Mouse (Mus musculus) kidney, postnatal 36 days (tissue): ENCODE data around the gene Kcnn1.
A peak's percentile ranks its signal among the peaks of the same experiment; 100 is the strongest.

Experiments
- DNase-seq, 2 experiments: peaks; one replicate each; pipeline ENCODE4 v3.0.0; 2021 to 2022; ENCODE audit warnings: mixed read lengths in 2 of 2

Kcnn1 gene

GRCm38 (mm10) chr8:70866001-70866520 is 3.0 kb upstream of the Kcnn1 start:
- no peak for DNase-seq

DNA sequence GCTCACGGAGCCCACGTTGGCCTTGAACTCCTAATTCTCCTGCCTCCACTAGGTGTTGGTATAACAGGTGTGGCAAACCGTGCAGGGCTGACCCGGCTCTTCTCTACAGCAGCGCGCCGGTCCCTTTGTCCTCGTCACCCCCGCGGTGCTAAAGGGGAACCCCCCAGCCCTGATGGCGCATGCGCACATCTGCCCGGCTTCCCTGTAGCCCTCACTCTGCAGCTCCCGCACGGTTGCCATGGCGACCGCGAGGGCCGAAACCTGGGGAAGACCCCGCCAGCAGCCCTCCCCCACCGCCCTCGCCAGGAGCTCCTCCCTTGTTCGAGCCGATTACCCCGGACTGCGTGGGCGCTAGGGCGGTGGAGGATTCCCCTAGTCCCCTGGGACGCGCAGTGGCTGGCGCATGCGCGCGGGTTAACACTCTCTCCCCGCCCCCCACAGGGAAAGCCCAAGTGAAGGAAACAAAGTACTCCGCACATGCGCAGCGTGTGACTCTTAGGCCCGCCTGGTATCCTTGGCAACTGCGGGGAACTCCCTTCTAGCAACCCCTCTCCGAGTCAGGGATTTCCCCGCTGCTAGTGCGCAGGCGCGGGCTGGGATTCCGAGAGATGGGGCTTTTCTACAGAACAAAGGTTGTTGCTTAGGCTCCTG is 2.4 kb upstream of the Kcnn1 start:
- peak; percentile 99 to 100 for DNase-seq

DNA sequence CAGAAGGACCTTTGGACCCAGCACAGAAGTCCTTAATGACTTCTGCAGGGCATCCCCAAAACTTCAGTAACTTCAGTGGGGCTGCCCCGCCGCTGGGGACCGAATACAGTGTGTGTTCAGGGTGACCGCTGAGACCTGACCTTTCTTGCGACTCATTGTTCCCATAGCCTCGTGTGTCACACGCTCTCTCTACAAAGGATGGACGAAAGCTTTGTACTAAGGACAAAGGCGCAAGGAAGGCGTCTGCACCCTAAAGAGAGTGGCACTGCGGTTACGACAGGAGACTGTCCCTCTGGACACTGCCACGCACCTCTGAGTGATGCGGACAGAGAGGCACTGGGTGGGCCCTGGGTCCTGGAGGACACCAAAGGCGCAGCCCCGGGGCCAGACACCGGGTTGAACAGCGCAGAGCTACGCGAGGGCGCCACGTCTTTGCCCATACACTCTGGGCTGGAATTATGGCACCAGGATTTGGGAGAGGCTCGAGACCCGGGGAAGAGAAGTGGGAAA is 1.7 kb upstream of the Kcnn1 start:
- DNase-seq, result peak in 1 of 2 experiments; percentile 25

- peak in 1 of 2 experiments; percentile 55 for DNase-seq
These were observed 1.1 kb upstream of the Kcnn1 start for GRCm38 (mm10) chr8:70863956-70864711.

GRCm38 (mm10) chr8:70857516-70857915 is 5.5 kb downstream of the Kcnn1 start:
- DNase-seq, result no peak

- DNase-seq, result peak; percentile 83 to 92
These were observed 6.4 kb downstream of the Kcnn1 start for GRCm38 (mm10) chr8:70856541-70857197.

- DNase-seq, result no peak
These were observed 7.0 kb downstream of the Kcnn1 start for GRCm38 (mm10) chr8:70856028-70856427.

- DNase-seq, result no peak
These were observed 9.2 kb downstream of the Kcnn1 start for GRCm38 (mm10) chr8:70853863-70854262.

DNA sequence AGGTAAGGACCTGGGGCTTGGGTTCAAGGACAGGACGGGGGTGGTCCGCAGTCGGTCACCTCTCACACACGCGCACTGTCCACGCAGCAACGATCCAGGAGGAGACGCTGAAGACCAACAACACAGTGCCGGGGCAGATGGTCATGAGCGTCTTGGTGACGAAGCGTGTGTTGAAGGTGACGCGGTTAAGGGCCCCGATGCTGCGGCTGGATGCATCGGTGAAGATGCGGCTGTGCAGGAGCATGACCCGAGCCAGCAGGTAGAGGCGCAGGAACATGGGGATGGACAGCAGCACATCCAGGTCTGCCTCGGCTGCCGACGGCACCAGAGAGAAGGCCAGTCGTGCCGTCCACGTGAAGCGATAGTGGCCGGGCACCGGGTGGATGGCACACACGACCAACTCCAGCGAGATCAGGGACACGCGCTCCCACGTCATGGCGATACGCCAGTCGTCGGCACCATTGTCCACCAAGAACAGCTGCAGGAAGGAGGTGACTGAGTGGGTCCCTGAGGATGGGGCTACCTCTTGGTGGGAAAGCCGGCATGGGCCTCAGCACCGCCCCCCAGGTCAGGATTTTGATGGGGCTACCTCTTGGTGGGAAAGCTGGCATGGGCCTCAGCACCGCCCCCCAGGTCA is 10.3 kb downstream of the Kcnn1 start:
- DNase-seq, result no peak

DNA sequence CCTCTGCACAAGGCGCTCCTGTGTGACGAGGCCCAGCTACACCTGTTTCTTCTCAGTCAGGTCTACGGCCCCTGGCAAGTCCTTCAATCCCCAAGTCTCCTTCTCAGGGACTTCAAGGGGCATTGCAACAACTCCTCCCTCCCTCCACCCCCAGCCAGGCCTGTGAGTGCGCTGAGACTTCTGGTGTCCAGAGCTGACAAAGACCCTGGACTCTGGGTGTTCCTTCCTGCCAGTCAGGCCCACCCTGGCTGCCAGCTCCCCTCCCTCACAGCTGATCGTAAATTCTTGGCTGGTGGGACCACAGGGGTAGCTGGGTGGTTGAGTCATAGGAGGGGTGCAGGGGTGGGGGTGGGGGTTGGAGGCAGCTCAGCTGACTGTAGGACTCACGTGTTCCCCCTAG is 11.2 kb downstream of the Kcnn1 start:
- DNase-seq, result no peak

GRCm38 (mm10) chr8:70850947-70851346 is 12.1 kb downstream of the Kcnn1 start:
- DNase-seq, result no peak

DNA sequence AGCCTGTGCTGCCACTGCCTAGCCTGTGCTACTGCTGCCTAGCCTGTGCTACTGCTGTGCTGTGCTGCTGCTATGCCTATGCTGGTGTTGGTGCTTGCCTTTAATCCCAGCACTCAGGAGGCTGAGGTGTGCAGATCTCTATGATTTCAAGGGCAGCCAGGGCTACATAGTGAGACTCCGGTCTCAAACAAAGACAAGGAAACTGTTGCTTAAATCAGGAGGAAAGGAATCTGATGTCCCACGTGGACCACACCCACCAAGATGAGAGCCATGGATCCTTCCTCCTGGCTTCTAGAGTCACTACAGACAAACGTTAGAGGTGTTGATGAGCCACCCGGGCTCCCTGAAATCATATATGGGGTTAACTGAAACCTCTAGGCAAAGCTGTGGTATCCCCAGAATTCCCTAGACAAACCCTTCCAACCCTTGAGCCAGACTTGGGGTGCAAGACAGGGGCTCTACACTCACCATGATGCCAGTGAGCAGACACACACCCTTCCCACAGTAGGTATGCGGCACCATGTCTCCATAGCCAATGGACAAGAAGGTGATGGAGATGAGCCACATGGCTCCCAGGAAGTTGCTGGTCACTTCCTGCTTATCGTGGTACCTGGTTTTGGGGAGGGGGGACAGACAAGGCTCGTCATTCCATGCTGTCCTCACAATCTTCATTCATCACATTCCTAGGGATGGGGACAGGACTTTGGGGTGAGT is 12.8 kb downstream of the Kcnn1 start:
- DNase-seq, result no peak

DNA sequence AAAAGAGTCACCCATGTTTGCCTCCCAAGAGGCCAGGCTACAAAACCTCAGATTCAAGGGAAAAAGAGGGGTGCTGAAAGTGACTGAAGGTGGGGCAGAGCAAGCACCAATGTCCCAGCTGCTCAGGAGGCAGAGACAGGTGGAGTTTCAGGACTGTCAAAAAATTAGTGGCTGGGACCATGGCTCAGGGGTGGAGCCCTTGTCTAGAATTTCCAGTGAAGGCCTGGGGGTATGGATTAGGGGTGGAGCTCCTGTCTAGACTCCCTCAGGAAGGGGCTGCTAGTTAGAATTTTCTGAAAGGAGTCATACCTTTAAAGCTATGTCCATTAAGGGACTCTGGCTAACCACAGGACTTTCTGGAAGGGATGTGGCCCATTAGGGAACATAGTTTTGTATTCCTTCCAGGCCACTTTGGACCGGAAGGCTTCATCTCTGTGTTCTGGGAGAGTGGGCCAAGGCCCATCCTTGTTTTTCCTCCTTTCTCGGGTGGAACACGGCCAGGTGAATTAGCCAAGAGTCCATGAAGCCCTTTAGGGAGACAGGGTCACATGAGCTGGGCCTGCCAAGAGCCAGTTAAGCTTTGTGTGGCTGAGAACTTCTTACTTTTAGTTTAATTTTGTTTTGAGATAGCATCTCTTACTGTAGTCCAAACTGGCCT is 13.6 kb downstream of the Kcnn1 start:
- no peak for DNase-seq

GRCm38 (mm10) chr8:70846371-70847154 is 16.5 kb downstream of the Kcnn1 start:
- DNase-seq, result peak in 1 of 2 experiments; percentile 52

DNA sequence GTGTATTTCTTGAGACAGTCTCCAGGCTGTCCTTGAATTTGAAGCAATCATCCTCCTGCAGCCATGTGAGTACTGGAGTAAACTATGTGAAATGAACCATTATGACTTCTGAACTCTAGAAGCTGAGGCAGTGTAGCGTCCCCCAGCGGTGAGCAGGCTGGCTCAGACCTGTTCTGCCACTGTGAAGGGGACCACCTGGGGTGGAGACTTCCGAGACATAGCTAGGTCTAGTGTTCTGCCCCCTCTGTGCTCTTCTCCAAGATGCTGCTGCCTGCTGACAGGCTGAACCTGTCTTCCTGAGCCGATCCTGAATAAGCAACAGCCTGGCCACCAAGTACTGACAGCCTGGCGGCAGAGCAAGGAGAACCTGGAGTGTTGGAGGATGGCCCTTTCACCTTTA is 17.9 kb downstream of the Kcnn1 start:
- DNase-seq, result no peak

DNA sequence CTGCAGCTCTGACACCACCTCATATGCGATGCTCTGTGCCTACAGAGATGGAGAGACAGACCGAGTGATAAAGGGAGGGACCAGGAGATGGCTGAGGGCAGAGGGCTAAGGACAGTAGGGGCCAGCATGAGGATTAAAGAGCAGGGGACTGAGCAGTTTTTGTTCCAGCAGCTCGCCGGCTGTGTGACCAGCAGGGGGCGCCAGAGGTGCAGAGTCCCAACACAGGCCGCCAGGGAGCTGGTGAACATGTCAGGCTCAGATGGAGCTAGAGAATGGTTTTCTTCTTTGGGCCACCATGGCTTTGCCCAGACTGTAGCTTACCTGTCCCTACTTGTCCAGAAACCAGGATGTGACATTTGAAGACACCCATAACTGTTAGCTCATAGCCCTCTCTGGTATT is 18.5 kb downstream of the Kcnn1 start:
- DNase-seq, result peak; percentile 89 to 97

GRCm38 (mm10) chr8:70843941-70844340 is 19.1 kb downstream of the Kcnn1 start:
- DNase-seq, result no peak

- no peak for DNase-seq
These were observed 19.8 kb downstream of the Kcnn1 start for GRCm38 (mm10) chr8:70843214-70843773.

DNA sequence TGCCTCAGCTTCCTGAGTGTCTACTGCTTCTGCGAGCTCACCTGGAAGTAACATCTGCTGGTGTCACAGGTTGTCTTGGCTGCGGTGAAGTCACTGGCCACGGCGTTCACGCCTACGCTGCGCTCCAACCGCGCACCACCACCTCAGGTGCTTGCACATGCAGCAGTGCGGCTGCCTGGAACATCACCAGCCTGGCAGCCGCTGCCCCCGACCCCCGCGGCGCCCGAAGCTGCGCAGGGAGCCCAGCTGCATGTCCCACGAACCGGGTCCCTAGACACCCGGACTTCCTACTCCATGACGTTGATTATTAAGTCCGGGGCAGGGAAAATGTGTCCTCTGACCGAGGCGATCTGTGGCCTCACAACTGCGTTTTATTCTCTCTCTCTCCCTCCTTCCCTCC is 20.6 kb downstream of the Kcnn1 start:
- DNase-seq, result no peak
